ENCODE assay signal across 11 mouse cellular contexts in genomic region chr11:46201636-46202546, GRCm38 (mm10). TPM values are rescaled to one million over a fixed set of nuclear protein-coding genes. Genes with fewer than 3 reads are reported as not detected.
DNase-seq lines count a peak whose midpoint lies in the region; ATAC-seq and TF ChIP-seq lines count a peak whose summit lies in the region.
"Had no signal": no experiment of that assay in that cellular context is flagged by ENCODE, and none has a peak within 500 bp of the region (broad histone marks: within the 10 kb centered on the region; RNA-seq: fewer than 3 reads in every experiment).

No protein-coding gene starts in this region.

- TF ChIP-seq EP300 in stomach, postnatal 0 days (optimal IDR thresholded peaks at IDR 0.05), result no peak

- peak; percentile 35; the same call in 1 of the 2 replicates for ATAC-seq in heart, embryonic 11.5 days (replicated peaks; ENCODE audit: insufficient number of reproducible peaks, low FRiP score, low TSS enrichment)
- no peak for ATAC-seq in midbrain, postnatal 0 days (ENCODE audit: low FRiP score)
- ATAC-seq in stomach, postnatal 0 days (ENCODE audit: low FRiP score, low TSS enrichment), result no peak

- H3K27ac ChIP-seq in heart, embryonic 11.5 days (ENCODE audit: low read depth, low read length), result peak overlapping the region; percentile 82
- 0 out of 2 replicates have a peak overlapping the region, but pooled peaks have one; percentile 28 for H3K27ac ChIP-seq in midbrain, embryonic 10.5 days (replicated peaks)
- no peak overlapping the region; the same call in 1 of the 2 replicates for H3K27ac ChIP-seq in midbrain, postnatal 0 days (ENCODE audit: low read depth, low read length)
- H3K27ac ChIP-seq in stomach, postnatal 0 days (replicated peaks), result peak overlapping the region; percentile 56

- 0 out of 2 replicates have a peak, but pooled peaks cover 2% of the 10 kb centered on the region for H3K36me3 ChIP-seq in heart, embryonic 11.5 days (ENCODE audit: control insufficient read depth, insufficient read depth, low read length)
- peaks cover 33% of the 10 kb centered on the region for H3K36me3 ChIP-seq in midbrain, embryonic 10.5 days
- H3K36me3 ChIP-seq in midbrain, postnatal 0 days (ENCODE audit: insufficient read depth, low read length), result peaks cover 49% of the 10 kb centered on the region
- no peaks in the 10 kb centered on the region for H3K36me3 ChIP-seq in stomach, postnatal 0 days (ENCODE audit: control insufficient read depth, insufficient read depth, low read length)

- peaks cover 50% of the 10 kb centered on the region for H3K4me1 ChIP-seq in heart, embryonic 11.5 days (ENCODE audit: control insufficient read depth, insufficient read depth, low read length)
- H3K4me1 ChIP-seq in midbrain, embryonic 10.5 days, result peaks cover 12% of the 10 kb centered on the region
- H3K4me1 ChIP-seq in midbrain, postnatal 0 days (ENCODE audit: insufficient read depth, low read length), result no peaks in the 10 kb centered on the region
- H3K4me1 ChIP-seq in stomach, postnatal 0 days (replicated peaks; ENCODE audit: control insufficient read depth, insufficient read depth), result no peaks in the 10 kb centered on the region; the same call in 1 of the 2 replicates

- no peak for TF ChIP-seq CTCF in midbrain, postnatal 0 days (IDR thresholded peaks at IDR 0.05)
- no peak for TF ChIP-seq CTCF in stomach, postnatal 0 days (IDR thresholded peaks at IDR 0.05; ENCODE audit: low read depth)

- no peaks in the 10 kb centered on the region for H3K9me3 ChIP-seq in heart, embryonic 11.5 days (replicated peaks; ENCODE audit: control insufficient read depth, low read length)
- no peaks in the 10 kb centered on the region for H3K9me3 ChIP-seq in midbrain, embryonic 10.5 days (replicated peaks)
- no peaks in the 10 kb centered on the region for H3K9me3 ChIP-seq in midbrain, postnatal 0 days (ENCODE audit: low read length)
- H3K9me3 ChIP-seq in stomach, postnatal 0 days (ENCODE audit: control insufficient read depth, low read length), result no peaks in the 10 kb centered on the region

- WGBS in heart, embryonic 11.5 days (ENCODE audit: insufficient replicate concordance), result 39% methylated on average over 20 of the region's 20 CpGs
- 78% methylated on average over 20 of the region's 20 CpGs for WGBS in midbrain, embryonic 10.5 days
- 68% methylated on average over 20 of the region's 20 CpGs for WGBS in midbrain, postnatal 0 days
- 50% methylated on average over 20 of the region's 20 CpGs for WGBS in stomach, postnatal 0 days

- intact Hi-C loops in heart, postnatal 36 days (cut with DNase I), result no loop called here
- intact Hi-C loops in left cerebral cortex, postnatal 25 days (cut with DNase I), result loop anchor here (1.0 to 2.0 kb wide), 3 partner anchors 67 to 258 kb away; partner anchors contain the start of gene Lsm11

- H3K4me2 ChIP-seq in heart, embryonic 11.5 days, result peak overlapping the region; percentile 48
- H3K4me2 ChIP-seq in midbrain, postnatal 0 days (ENCODE audit: low read depth, low read length, poor library complexity, severe bottlenecking), result no peak overlapping the region
- H3K4me2 ChIP-seq in stomach, postnatal 0 days (replicated peaks; ENCODE audit: low read depth), result no peak overlapping the region

- H3K4me3 ChIP-seq in heart, embryonic 11.5 days (ENCODE audit: low read depth, low read length), result no peak overlapping the region
- no peak overlapping the region for H3K4me3 ChIP-seq in midbrain, embryonic 10.5 days
- H3K4me3 ChIP-seq in midbrain, postnatal 0 days (ENCODE audit: low read depth, low read length), result no peak overlapping the region
- no peak overlapping the region for H3K4me3 ChIP-seq in stomach, postnatal 0 days (ENCODE audit: low read depth, low read length)

- no peaks in the 10 kb centered on the region for H3K27me3 ChIP-seq in heart, embryonic 11.5 days (ENCODE audit: control insufficient read depth, insufficient read depth, low read length)
- no peaks in the 10 kb centered on the region for H3K27me3 ChIP-seq in midbrain, embryonic 10.5 days (ENCODE audit: low read depth, poor library complexity, severe bottlenecking)
- no peaks in the 10 kb centered on the region for H3K27me3 ChIP-seq in midbrain, postnatal 0 days (ENCODE audit: insufficient read depth, low read length)
- no peaks in the 10 kb centered on the region for H3K27me3 ChIP-seq in stomach, postnatal 0 days (ENCODE audit: control insufficient read depth, insufficient read depth, low read length)

- peak overlapping the region; percentile 11; the same call in 1 of the 2 replicates for H3K9ac ChIP-seq in heart, embryonic 11.5 days (ENCODE audit: low read depth, low read length)
- H3K9ac ChIP-seq in midbrain, postnatal 0 days (replicated peaks; ENCODE audit: low read length, poor library complexity, severe bottlenecking), result no peak overlapping the region
- no peak overlapping the region; the same call in 1 of the 2 replicates for H3K9ac ChIP-seq in stomach, postnatal 0 days (ENCODE audit: low read length)

- DNase-seq in heart, postnatal 36 days, result no peak
- DNase-seq in midbrain, embryonic 10.5 days (ENCODE audit: low spot score), result no peak
- no peak for DNase-seq in midbrain, postnatal 0 days (ENCODE audit: low spot score)
- DNase-seq in left cerebral cortex, postnatal 25 days (ENCODE audit: low spot score in 2 of 2), result peak; percentile 66 to 93
- DNase-seq in stomach, postnatal 0 days (ENCODE audit: low spot score), result no peak
- no peak for DNase-seq in thymus, postnatal 14 days
- no peak for DNase-seq in cerebellum, postnatal 4 days (ENCODE audit: low spot score in 2 of 2)
- DNase-seq: cerebellum, adult 9-11 months; kidney, postnatal 14 days had no signal

RNA-seq across cellular contexts. Expression of gene Fndc9, which starts 33.4 kb away (rescaled TPM):
- polyA plus RNA-seq in heart, embryonic 11.5 days (2014; fragmentation: Nextera tagmentation; extraction: Ambion mirVana), result not detected in 2 replicates
- total RNA-seq in heart, postnatal 36 days (2021), result not detected
- polyA plus RNA-seq in midbrain, embryonic 10.5 days (2016; fragmentation: Nextera tagmentation; extraction: Ambion mirVana), result 0.51 and 0.75 TPM in 2 replicates
- total RNA-seq in midbrain, postnatal 0 days (2014; rRNA removed), result 11.8 and 12.2 TPM in 2 replicates
- 18.9 and 20.8 TPM in 2 replicates for polyA plus RNA-seq in midbrain, postnatal 0 days (2015; fragmentation: Nextera tagmentation; extraction: Ambion mirVana)
- 1 to 10 TPM; 5.6 to 6.1 TPM for total RNA-seq in left cerebral cortex, postnatal 25 days (2021)
- 6.9 and 8.2 TPM in 2 replicates for polyA plus RNA-seq in stomach, postnatal 0 days (2015; fragmentation: Nextera tagmentation; extraction: Ambion mirVana)

RNA-seq across cellular contexts. Expression of gene Nipal4, which starts 35.6 kb away (rescaled TPM):
- polyA plus RNA-seq in heart, embryonic 11.5 days (2014; fragmentation: Nextera tagmentation; extraction: Ambion mirVana), result 12.2 and 18.2 TPM in 2 replicates
- total RNA-seq in heart, postnatal 36 days (2021), result under 1 TPM; 0.08 to 0.11 TPM
- polyA plus RNA-seq in midbrain, embryonic 10.5 days (2016; fragmentation: Nextera tagmentation; extraction: Ambion mirVana), result 1.00 and 1.3 TPM in 2 replicates
- 0.27 and 0.33 TPM in 2 replicates for total RNA-seq in midbrain, postnatal 0 days (2014; rRNA removed)
- 0.10 and 0.17 TPM in 2 replicates for polyA plus RNA-seq in midbrain, postnatal 0 days (2015; fragmentation: Nextera tagmentation; extraction: Ambion mirVana)
- total RNA-seq in left cerebral cortex, postnatal 25 days (2021), result 1 to 10 TPM; 1.6 to 1.9 TPM
- 29.2 and 30.0 TPM in 2 replicates for polyA plus RNA-seq in stomach, postnatal 0 days (2015; fragmentation: Nextera tagmentation; extraction: Ambion mirVana)
- polyA plus RNA-seq: neural tube, embryonic 14.5 days had no signal

Comparison
In these comparisons a context has a peak if more than half of its experiments do, and no peak if none do; other contexts are left out.
1. DNase-seq: peak in left cerebral cortex, postnatal 25 days (2 of 2); none in heart, postnatal 36 days (0 of 2), midbrain, embryonic 10.5 days (single experiment), midbrain, postnatal 0 days (single experiment), stomach, postnatal 0 days (single experiment), thymus, postnatal 14 days (single experiment) and cerebellum, postnatal 4 days (0 of 2).